Mouse (Mus musculus): ENCODE results near the gene Smpd3.
"Not testable (repeated sequence)": the region's sequence is repeated elsewhere in the genome, so short reads cannot be mapped to it uniquely, and the experiment has no call there.

Smpd3 gene

DNA sequence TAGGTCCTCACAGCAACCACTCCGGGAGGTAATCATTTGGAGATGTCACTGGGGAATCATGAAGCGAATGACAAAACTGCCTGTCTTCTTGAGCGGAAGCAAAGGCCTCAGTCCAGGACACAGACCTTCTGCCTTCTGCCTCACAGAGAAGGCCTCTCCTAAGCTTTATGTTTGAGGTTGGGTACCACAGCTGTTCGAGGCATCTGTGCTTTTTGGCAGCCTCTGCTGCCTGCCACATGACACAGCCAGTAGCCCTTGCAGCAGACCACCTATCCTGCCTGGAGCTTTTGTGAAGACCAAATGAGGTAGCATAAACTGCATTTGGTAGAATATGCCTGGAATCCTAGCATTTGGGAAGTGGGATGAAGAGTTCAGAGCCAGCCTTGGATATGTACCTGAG, 11.2 kb downstream of the Smpd3 start:
- no peak for DNase-seq (ENCODE audit: low spot score)

DNA sequence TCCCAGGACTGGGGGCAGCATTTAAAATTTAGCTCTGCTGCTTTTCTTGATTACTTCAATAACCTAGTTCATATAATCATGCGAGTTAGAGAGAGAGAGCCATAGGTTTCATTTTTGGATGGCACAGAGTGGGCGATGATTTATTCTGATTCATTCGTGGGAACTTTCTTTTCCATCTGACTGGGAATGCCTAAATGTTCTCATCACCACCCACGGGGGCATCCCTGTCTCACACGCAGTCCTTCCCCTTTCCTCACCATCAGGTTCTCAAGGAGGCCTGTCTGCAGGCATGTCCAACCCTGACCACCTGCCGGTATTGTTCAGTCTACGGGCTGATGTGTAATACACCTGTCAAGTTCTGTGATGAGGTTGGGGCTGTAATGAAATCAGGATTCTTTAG, 16.4 kb downstream of the Smpd3 start:
- no peak for DNase-seq (ENCODE audit: low spot score)

DNA sequence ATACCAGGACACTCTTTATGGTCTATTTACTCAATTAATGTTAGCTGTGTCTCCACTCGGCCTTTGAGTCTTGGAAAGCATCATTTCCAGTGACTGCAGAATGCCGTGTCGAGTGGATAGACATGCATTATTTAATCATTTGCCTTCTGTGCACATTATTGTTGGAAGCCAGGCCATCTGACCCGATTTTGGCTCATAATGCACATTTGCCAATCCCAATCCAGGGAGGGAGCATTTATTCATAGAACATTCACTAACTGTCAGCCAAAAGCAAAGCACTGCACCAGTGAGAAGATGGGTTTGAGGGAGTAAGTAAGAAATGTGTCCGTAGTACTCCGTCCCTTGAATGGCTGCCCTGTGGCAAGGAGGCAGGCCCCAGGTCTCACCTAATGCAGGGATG, 17.8 kb downstream of the Smpd3 start:
- DNase-seq (ENCODE audit: low spot score) = no peak

DNA sequence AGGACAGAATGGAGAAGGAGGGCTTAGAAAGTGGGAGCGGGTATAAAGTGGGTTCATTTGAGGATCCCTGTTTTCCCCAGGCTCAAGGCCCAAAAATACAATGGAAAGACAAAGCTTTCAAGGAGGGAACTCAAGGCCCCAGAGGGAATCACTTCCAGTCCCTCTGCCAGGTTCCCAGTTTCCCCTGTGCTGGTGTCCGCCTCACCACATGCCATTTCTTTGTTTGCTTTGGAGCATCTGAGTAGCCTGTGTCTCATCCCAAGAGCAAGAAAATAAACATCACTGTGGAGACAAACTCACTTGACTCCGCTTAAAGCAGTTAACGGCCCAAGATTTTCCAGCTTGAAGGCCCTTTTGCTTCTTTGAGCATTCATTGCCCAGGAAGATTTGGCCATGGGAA, 20.7 kb downstream of the Smpd3 start:
- DNase-seq (ENCODE audit: low spot score) = no peak

DNA sequence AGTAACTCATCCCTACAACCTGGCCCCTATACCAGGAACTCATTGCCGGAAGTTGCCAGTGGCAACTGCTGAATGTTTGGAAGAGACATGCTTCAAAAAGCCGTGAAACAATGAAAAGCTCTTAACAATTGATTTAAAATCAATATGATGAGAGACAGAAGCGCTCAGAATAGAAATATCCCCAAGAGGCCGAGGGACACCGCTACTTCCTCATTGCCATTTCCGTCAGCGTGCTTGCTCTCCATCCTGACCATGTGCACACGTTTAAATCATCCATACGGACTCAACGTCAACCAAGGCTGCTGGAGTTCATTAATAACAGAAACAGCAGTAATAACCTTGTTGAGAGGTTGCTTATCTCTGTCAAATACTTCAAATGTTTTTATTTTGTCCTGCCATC, 21.3 kb downstream of the Smpd3 start:
- no peak for DNase-seq (ENCODE audit: low spot score)

DNA sequence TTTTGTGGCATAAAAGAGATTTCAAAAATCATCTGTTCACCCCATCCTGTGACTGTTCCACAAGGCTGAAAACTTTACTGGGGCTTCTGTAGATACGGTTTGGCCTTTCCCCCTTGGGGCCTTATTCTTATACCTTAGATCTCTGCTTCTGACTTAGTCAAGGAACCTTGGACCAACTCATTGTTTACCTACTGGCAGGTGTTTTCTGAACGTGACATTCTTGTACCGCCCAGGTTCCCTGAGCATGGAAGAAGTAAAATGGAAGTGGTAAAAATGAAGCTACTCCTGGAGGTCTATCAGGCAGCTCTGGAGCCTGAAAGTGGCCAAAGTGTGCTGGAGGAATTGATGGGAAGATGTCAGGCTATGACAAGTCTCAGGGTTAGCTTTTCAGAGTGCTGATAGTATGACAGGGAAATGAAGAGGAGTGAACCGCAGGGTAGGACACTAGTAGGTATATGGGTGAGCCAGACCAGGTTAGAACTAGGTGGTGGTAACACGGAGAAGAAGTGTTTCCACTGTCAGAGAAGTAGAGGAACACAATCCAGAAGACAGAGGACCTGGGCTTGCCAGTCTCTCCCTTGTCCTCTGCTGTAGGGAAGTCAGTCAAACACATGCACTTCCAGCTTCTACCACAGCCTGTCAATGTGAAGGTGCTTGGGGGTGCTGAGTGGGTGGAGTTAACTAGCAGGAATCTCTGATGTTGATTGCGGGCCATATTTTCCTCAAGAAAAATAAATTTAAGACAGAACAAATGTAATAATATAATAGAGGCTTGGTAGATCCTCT, 22.2 kb downstream of the Smpd3 start:
- no peak for DNase-seq (ENCODE audit: low spot score)

DNA sequence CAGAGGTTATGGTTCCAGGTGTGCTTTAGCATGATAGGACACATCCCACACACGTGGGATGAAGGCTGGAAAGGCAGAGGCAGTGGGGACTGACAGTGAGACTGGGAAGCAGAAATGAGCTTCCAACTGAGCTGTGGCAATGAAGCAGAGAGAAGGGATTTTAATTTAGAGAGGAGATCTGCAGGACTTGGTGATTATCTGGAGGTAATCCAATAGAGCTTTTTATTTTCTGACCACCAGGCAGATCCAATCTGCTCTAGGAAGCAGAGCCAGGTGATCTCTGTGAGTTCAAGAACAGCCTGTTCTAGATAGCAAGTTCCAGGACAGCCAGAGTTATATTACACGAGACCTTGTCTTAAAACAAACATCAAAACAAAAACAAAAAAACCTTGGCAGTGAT, 24.0 kb downstream of the Smpd3 start:
- DNase-seq (ENCODE audit: low spot score) = no peak

DNA sequence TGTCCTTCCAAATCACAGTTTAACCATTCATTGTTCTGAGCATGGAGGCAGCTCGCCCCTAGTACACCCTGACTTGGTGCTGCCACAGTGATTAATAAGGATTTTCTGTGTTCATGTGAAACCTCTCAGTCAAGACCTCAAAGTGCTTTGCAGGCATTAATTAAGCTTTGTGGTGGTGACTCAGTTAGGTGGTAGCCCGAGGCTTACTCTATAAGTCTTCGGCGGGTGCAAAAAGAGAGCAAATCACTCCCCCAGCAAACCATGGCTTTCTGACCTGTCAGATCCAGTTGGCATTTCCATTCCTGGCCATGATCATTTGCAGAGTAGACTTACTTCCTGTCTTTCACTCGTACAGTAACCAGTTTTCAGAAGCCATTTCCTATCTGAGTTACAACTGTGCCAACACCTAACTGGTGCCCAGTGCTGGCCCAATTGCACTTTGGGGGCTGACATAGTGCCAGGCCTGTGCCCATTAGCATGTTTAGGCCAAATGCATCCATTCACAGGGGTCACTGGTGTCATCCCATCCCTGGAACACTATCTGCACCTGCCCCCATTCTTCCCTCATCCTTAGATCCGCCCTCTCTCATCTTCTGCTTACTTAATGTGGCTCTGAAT, 24.6 kb downstream of the Smpd3 start:
- DNase-seq (ENCODE audit: low spot score) = no peak

DNA sequence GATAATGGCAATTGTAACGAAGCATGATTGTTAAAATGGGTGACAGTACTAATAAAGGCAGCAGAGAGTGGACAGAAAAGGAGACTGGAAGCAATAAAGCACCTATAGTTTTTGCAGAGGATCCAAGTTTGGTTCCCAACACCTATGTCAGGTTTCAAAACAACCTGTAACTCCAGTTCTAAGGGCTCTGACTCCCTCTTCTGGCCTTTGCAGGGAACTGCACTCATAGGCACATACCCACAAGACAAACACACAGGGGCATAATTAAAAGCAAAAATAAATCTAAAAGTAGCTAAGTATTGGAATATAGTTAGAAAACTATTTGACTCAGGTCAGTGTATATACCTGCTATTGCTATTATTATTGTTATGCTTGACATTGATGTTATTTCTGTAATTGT, 25.8 kb downstream of the Smpd3 start:
- no peak for DNase-seq (ENCODE audit: low spot score)

DNA sequence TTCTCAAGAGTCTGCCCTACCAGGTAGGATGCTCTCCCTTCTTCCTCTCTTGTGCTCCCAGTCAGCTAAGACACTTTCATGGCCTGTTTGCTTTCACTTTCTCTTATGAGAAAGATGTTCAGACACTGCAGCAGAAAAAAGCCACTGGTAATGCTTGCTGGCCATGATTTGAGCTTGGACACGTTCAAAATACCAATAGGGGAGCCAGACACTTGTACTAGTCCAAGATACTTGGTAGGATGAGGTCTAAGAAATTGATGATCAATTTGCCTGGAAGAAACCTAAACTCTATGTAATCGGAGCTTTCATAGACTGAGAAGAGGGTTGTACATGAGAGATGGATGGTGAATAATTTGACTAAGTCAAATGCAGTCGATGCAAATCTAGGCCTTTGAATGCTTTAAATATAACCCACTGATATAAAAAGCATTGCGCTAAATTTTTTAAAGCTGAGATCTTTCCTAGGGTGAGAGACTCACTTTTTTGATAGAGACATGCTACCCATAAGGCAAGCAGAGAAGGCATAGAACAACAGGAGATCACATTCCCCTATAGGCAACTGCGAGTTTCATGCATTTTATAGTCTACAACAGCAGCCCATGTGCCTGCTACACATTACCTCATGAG, 27.6 kb downstream of the Smpd3 start:
- DNase-seq (ENCODE audit: low spot score) = no peak

DNA sequence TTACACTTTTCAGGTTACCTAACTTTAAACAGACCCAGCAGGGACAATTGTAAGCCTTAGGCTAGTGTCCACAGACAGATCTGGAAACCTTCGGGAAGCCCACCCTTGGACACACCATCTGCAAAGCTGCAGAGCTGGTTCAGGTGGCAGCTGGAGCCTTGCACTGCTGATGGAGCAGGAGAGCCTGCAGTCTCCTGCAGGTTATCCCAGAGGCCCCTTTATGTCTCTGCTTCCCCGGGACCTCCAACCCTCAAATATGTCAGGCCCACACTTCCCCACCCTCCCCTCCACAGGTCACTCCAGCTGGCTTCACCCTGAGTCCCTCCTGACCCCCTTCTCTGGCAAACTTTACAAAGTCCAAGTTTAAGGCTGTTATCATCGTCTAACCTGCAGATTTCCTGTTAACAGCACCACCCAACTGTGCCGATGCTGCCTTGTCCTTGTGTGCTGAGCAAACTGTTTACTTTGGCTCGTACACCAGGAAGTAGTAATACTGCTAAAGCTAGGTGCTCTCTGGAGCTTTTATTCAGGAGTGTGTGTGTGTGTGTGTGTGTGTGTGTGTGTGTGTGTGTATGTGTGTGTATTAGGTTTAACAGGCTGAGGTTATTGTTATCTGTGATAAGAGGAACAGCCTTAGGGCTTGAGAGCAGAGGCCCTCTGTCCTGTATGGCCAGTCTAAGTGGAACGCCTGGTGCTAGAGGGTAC, 29.6 kb downstream of the Smpd3 start:
- not testable (repeated sequence) for DNase-seq (ENCODE audit: low spot score)

DNA sequence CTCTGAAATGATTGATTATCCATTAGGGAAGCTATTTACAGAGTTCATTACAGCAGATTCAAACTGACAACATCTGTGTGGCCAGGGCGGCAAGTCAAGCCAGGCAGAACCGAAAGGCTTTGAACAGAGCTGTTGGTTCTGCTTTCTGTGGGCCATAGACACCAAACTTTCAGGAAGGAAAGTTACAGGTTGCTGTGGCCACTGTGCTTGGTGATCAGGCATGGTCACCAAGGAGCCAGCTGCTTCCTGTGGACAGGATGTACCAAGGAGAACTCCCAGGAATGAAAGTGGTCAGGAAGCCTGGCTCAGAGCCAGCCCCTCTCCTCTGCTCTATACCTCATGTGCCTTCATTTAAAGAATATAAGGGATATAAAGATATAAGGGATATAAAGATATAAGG, 30.2 kb downstream of the Smpd3 start:
- DNase-seq (ENCODE audit: low spot score) = no peak

DNA sequence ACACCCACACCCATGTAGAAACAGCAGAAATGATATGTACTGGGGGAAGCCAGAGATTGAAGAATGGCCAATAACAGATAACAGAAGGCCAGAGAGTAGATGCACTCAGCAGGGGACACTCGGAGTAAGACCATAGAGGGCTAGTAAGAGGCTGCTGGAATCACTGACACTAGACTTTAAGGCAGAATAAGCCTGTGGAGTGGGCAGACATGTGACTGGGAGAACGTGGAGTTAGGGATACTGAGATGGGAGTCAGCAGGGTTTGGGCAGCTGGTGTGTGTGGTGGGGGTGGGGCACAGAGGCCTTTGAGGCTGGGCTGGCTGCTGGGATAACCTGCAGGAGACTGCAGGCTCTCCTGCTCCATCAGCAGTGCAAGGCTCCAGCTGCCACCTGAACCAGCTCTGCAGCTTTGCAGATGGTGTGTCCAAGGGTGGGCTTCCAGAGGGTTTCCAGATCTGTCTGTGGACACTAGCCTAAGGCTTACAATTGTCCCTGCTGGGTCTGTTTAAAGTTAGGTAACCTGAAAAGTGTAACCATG, 31.0 kb downstream of the Smpd3 start:
- DNase-seq (ENCODE audit: low spot score) = not testable (repeated sequence)

DNA sequence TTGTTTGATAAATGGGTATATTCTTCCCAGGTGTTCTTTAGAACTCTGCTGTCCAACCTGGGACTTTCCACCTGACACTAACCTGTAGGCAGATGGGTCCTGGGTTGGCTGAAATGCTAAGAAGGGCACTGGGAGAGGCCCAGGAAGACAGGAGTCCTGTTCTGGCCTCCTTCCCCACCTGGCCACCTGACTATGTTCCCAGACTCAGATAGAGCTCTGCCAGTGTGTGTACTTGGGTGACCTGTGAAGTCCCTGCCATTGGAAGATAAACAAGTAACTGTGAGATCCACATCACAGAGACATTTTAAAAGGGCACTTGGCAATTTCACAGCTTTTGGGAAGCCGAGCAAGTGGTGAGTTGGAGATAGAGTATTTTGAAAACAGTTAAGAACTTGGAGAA, 31.7 kb downstream of the Smpd3 start:
- no peak for DNase-seq (ENCODE audit: low spot score)

DNA sequence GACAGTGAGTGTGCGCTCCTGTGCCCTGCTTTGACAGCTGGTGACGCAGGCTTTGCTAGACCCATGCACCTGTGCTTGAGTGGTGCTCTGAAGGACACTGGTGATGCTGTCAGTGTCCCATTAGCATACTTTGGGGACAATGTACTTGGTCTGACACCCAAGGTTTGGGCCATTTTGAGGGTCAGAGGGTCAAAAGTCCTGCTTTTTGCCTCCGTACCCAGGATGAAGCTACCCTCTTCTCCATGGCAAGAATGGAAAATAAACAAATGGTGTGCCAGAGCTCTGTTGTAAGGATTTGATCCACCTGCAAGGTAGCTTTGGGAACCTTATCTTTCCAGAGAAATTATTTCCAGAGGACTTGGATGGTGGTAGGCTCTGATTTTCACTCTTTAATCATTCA, 32.5 kb downstream of the Smpd3 start:
- no peak for DNase-seq (ENCODE audit: low spot score)

DNA sequence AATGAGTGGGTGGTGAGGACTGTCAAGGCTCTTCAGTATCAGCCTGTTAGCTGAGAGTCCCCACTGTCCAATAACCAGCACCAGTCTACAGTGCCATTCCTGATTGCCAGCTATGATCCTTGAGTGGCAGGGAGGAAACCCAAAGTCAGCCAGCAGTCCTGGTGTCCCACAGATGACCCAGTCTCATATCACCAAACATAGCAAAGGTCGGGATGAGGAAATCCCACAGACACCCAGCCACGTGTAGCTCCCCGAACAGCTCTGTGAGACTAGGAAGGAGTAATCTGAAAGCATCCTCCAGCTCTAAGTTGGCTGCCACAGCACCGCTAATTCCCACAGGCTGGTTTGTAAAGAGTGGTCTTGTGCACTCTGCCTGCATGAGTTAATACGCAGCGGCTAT, 33.5 kb downstream of the Smpd3 start:
- no peak for DNase-seq (ENCODE audit: low spot score)

DNA sequence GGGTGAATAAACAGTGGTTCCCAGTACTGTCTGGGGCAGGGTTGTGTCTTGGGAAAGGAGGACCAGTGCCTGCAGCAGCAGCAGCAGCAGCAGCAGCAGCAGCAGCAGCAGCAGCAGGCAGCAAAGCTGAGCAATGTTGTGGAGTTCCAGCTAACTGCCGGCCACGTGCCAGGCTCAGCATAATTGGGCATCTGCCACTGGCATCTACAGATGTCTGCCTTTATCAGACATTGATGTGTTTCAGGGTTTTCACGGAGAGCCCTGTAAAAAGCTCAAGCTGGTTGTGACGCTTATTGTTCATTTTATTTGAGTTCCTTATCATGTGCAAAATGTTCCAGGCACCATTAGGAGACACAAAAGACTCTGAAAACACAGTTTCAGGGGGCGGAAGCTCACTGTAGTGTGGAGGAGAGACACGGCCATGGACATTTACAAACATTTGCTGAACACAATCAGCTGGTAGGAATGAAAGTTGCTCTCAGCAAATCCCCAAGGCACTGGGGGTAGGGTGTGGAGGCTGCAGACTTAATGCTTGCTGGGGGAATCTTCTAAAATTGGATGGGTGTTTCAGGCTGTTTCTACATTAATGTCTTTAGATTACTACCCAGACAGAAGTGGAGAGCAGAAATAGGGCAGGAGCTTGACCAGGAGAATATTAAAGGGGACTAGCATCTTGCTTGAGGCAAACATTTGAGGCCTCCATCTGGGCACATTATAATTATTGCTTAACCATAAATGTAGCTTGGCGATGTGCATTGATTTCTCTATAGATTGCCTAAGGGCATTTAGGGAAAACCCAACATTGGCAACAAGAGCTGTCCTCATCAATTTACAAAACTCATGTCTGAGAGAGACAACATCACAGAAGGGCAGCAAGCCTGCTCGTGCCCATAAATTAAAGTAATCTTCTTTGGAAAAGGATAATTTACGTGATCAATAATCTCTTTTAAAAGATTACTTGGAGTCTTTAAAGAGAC, 36.8 kb downstream of the Smpd3 start:
- peak; percentile 55 for DNase-seq (ENCODE audit: low spot score)

DNA sequence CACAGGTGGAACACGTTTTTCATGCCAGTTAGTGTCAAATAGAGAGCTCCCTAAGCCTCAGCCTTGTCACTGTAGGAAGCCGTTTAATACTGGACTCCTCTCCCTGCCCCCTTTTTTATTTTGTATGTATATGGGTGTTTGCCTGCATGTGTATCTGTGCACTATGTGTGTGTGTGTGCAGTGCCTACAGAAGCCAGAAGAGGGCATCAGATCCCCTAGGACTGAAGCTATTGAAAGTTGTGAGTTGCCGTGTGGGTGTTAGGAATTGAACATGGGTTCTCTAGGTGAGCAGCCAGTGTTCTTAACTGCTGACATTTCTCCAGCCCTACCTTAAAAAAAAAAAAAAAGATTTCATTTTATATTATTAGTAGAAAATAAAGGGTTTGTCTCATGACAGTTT, 38.1 kb downstream of the Smpd3 start:
- DNase-seq (ENCODE audit: low spot score) = no peak

DNA sequence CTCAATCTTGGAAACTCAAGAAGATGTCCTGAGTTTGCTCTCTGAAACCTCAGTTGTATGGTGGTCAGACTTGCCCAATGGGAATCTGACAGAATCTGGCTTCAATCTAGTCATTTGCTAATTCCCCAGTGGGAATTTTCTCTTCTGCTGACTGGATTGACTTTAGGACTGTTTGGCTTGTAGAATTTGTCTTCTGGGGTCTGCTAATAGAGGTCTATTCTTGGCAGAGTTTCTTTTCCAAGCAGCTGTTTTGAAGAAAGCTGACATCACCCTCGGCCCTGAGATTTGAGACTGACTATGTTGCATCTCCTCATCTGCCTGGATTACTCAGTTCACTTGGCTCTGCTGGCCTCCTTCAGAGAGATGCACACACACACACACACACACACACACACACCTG, 38.9 kb downstream of the Smpd3 start:
- DNase-seq (ENCODE audit: low spot score) = no peak

DNA sequence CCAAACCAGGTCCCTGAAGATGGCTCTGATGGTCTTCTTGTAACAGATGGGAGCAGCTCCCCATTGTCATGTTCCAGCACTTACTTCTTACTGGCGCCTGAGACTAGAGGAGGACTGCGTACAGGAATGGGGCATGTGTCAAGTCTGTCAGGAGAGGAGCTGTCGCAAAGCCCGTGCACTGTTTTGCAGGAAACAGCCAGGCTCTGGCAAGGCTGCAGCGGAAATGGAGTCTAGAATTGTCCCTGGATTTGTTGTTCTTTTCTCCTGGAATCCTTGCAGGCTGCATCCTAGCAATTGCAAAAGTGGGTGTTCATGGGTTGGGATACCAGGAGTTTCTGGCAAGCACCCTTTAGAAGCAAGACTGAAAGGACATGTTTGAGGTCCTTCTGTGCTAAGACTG, 39.5 kb downstream of the Smpd3 start:
- no peak for DNase-seq (ENCODE audit: low spot score)
